Mouse (Mus musculus) heart, postnatal 0 days (tissue): Measurements from ENCODE around the gene Tiam1. TPM values are rescaled to one million over a fixed set of nuclear protein-coding genes. Genes with fewer than 3 reads are reported as not detected.

Experiments
- ATAC-seq: fragments of 200-750 bp; cut with Nextera tagmentation; 2 replicates; pipeline ENCODE4 v1.8.0; 2017; ENCODE audit warnings: low read depth, moderate number of reproducible peaks, moderate library complexity; ENCODE audit not compliant: insufficient read depth
- DNase-seq: peaks from one replicate; pipeline ENCODE4 v3.0.0-alpha.2; 2016; ENCODE audit warnings: low spot score
- H3K27ac ChIP-seq: fragments of 300-500 bp; sonication (generic); 2 replicates; pipeline ENCODE4 v1.5.1; 2014; ENCODE audit warnings: low read depth, mild to moderate bottlenecking
- H3K27me3 ChIP-seq: fragments of 300-500 bp; sonication (generic); 2 replicates; pipeline ENCODE4 v1.6.1; 2014; ENCODE audit warnings: low read length, mixed read lengths; ENCODE audit not compliant: control insufficient read depth, insufficient read depth
- H3K36me3 ChIP-seq: fragments of 300-500 bp; sonication (generic); replicated peaks from 2 replicates; pipeline ENCODE4 v1.6.1; 2014; ENCODE audit warnings: low read length, mixed read lengths; ENCODE audit not compliant: control insufficient read depth, insufficient read depth
- H3K4me1 ChIP-seq: fragments of 300-500 bp; sonication (generic); 2 replicates; pipeline ENCODE4 v1.6.1; 2014; ENCODE audit warnings: antibody characterized with exemption; ENCODE audit not compliant: control insufficient read depth, insufficient read depth
- H3K4me2 ChIP-seq: fragments of 300-500 bp; sonication (generic); 2 replicates; pipeline ENCODE4 v1.6.1; 2014; ENCODE audit warnings: low read depth, mild to moderate bottlenecking, low read length, moderate library complexity
- H3K4me3 ChIP-seq: fragments of 300-500 bp; sonication (generic); 2 replicates; pipeline ENCODE4 v1.5.1; 2014; ENCODE audit warnings: low read depth, low read length
- H3K9ac ChIP-seq: fragments of 300-500 bp; sonication (generic); replicated peaks from 2 replicates; pipeline ENCODE4 v1.6.1; 2014; ENCODE audit warnings: low read depth, low read length, mixed read lengths
- H3K9me3 ChIP-seq: fragments of 300-500 bp; sonication (generic); replicated peaks from 2 replicates; pipeline ENCODE4 v1.6.1; 2016; ENCODE audit warnings: low read length; ENCODE audit not compliant: control insufficient read depth
- CTCF ChIP-seq: IDR thresholded peaks from 2 replicates; pipeline ENCODE4 v1.5.1; 2016; ENCODE audit warnings: antibody characterized with exemption, control low read depth, low read depth
- EP300 ChIP-seq: IDR thresholded peaks from 2 replicates; pipeline ENCODE4 v1.6.1; 2016; ENCODE audit warnings: antibody characterized with exemption, low read depth
- WGBS: fragments of 180-500 bp; shearing (Covaris S2); extraction: QIAGEN DNeasy Blood & Tissue Kit; methylation state at CpG from one replicate; pipeline ENCODE4 v1.1.7; 2014; 5-methylcytosine and 5-hydroxymethylcytosine counted together
- polyA plus RNA-seq: library from polyadenylated mRNA; unstranded; fragments of >200 nt; fragmentation: Nextera tagmentation; extraction: Ambion mirVana; gene quantifications from 2 replicates; pipeline ENCODE4 v1.2.1, GENCODE M21; 2015
- total RNA-seq: library from RNA; depleted of rRNA; stranded (reverse); fragments of >200 nt; gene quantifications from 2 replicates; pipeline ENCODE4 v1.2.3, GENCODE M21; 2014; ENCODE audit warnings: low replicate concordance

The Tiam1 gene
- total and polyA plus RNA-seq, 2 experiments from 2014 or later = 2.6 to 3.6 TPM

DNA sequence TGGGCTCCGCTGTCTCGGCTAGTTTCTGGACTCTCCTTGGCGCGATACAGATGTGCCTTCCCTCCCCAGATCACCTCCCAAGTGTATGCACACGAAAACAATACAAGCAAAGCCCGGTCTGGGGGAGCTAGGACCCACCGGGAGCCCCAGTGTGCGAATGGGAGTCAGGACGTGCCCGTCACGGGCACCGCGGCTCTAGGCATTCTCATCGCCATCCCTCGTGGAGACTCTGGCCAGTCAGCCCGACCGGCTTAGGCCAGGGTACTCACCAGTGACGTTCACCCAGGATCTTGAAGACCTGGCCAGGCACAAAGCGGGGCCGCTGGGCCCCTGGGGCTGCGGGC is 181 bp downstream of the Tiam1 start:
- TF ChIP-seq EP300 (no peak), CTCF (no peak)
- H3K4me3 ChIP-seq = peak overlapping the region; percentile 65
- H3K36me3 ChIP-seq = no peaks in the 10 kb centered on the region
- peak overlapping the region; percentile 27; the same call in 1 of the 2 replicates for H3K27ac ChIP-seq
- H3K9me3 ChIP-seq = no peaks in the 10 kb centered on the region
- ATAC-seq (peak; percentile 20), DNase-seq (peak; percentile 18)
- H3K27me3 ChIP-seq = peaks cover 4% of the 10 kb centered on the region; the same call in 1 of the 2 replicates
- 0% methylated on average over 21 of the region's 21 CpGs for WGBS
- H3K4me2 ChIP-seq = peak overlapping the region; percentile 94
- H3K9ac ChIP-seq = peak overlapping the region; percentile 46
- 0 out of 2 replicates have a peak, but pooled peaks cover 10% of the 10 kb centered on the region for H3K4me1 ChIP-seq

DNA sequence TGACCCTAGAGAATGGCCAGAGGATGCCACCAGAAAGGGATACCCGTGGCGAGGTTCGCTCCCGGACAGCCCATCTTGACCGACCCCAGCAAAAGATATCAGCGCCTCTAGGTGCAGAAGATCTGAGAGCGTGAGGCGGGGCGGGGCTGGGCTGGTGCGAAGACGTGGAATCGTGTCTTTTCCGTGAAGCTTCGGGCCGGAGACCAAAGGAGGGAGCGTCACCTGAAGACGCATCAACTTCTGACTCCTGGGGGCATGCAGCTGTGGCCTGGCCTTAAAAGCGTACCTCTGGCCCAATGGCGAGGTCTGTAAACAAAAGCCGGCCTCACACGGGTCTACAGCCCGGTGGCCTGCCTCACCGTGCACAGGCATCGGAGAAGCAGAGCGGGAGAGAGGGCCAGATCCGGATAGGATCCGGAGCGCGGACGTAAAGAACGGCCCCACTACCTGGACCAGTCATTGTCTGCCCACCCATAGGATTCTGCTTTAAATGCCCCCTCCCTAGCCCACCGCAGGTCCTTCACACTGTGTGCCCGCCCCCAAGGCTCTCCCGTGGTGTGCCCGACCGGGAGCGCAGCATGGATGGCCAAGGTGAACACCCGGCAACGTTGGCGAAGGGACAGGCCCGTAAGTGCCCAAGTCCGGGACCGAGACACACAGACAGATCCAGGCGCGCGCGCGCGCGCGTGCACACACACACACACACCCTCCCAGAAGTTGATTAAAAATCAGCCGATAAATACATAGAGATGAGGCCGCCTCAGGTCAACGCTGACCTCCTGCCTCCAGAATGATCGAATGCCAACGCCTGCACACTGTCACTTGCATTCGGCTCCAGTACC is 774 bp downstream of the Tiam1 start:
- under 1% methylated on average over 57 of the region's 57 CpGs for WGBS
- Histone ChIP-seq H3K9me3 (no peaks in the 10 kb centered on the region), H3K4me2 (peak overlapping the region; percentile 94), H3K36me3 (no peaks in the 10 kb centered on the region), H3K27me3 (peaks cover 4% of the 10 kb centered on the region; the same call in 1 of the 2 replicates), H3K4me1 (0 out of 2 replicates have a peak, but pooled peaks cover 10% of the 10 kb centered on the region), H3K27ac (no peak overlapping the region), H3K9ac (peak overlapping the region; percentile 46), H3K4me3 (peak overlapping the region; percentile 65)
- no peak for DNase-seq
- ATAC-seq = no peak
- TF ChIP-seq CTCF (no peak), EP300 (no peak)

GRCm38 (mm10) chr16:90142247-90142573 is 1.4 kb downstream of the Tiam1 start:
- H3K4me1 ChIP-seq = 0 out of 2 replicates have a peak, but pooled peaks cover 10% of the 10 kb centered on the region
- no peaks in the 10 kb centered on the region for H3K9me3 ChIP-seq
- TF ChIP-seq CTCF (no peak), EP300 (no peak)
- H3K4me3 ChIP-seq = peak overlapping the region; percentile 65
- no peak for ATAC-seq
- 6% methylated on average over 20 of the region's 20 CpGs for WGBS
- H3K27ac ChIP-seq = no peak overlapping the region
- 0 out of 2 replicates have a peak overlapping the region, but pooled peaks have one; percentile 46 for H3K9ac ChIP-seq
- peaks cover 4% of the 10 kb centered on the region; the same call in 1 of the 2 replicates for H3K27me3 ChIP-seq
- no peaks in the 10 kb centered on the region for H3K36me3 ChIP-seq
- no peak for DNase-seq
- peak overlapping the region; percentile 94 for H3K4me2 ChIP-seq

GRCm38 (mm10) chr16:90141556-90141955 is 2.0 kb downstream of the Tiam1 start:
- H3K4me3 ChIP-seq = peak overlapping the region; percentile 65; the same call in 1 of the 2 replicates
- H3K27me3 ChIP-seq = peaks cover 4% of the 10 kb centered on the region; the same call in 1 of the 2 replicates
- no peak overlapping the region for H3K27ac ChIP-seq
- ATAC-seq = no peak
- no peaks in the 10 kb centered on the region for H3K9me3 ChIP-seq
- no peak overlapping the region for H3K4me2 ChIP-seq
- 56% methylated on average over 9 of the region's 9 CpGs for WGBS
- 0 out of 2 replicates have a peak, but pooled peaks cover 10% of the 10 kb centered on the region for H3K4me1 ChIP-seq
- DNase-seq = no peak
- TF ChIP-seq EP300 (no peak), CTCF (no peak)
- no peak overlapping the region for H3K9ac ChIP-seq
- no peaks in the 10 kb centered on the region for H3K36me3 ChIP-seq

- no peak overlapping the region for H3K4me3 ChIP-seq
- no peak overlapping the region for H3K4me2 ChIP-seq
- H3K27me3 ChIP-seq = peaks cover 4% of the 10 kb centered on the region; the same call in 1 of the 2 replicates
- ATAC-seq (no peak), DNase-seq (no peak)
- no peak overlapping the region for H3K9ac ChIP-seq
- 87% methylated on average over 10 of the region's 10 CpGs for WGBS
- H3K9me3 ChIP-seq = no peaks in the 10 kb centered on the region
- H3K27ac ChIP-seq = no peak overlapping the region
- TF ChIP-seq EP300 (no peak), CTCF (no peak)
- H3K36me3 ChIP-seq = no peaks in the 10 kb centered on the region
- 0 out of 2 replicates have a peak, but pooled peaks cover 10% of the 10 kb centered on the region for H3K4me1 ChIP-seq
These were observed 3.0 kb downstream of the Tiam1 start for GRCm38 (mm10) chr16:90140571-90140970.
